Mouse (Mus musculus) ES-E14 (cell line): ENCODE results near the gene Phldb1. TPM values are rescaled to one million over a fixed set of nuclear protein-coding genes. Genes with fewer than 3 reads are reported as not detected.
A peak's percentile ranks its signal among the peaks of the same experiment; 100 is the strongest.

Source experiments
- DNase-seq: peaks from one replicate; pipeline ENCODE4 v3.0.0-alpha.2; 2013; ENCODE audit warnings: low read depth, low spot score
- H3K27ac ChIP-seq: 2 replicates; pipeline ENCODE4 v1.5.1; 2012; ENCODE audit warnings: low read depth, mild to moderate bottlenecking, low read length, moderate library complexity, mixed read lengths; ENCODE audit not compliant: poor library complexity, insufficient read depth, severe bottlenecking
- H3K36me3 ChIP-seq: 2 replicates; pipeline ENCODE4 v1.6.1; 2012; ENCODE audit warnings: mild to moderate bottlenecking, low read length, moderate library complexity, mixed read lengths; ENCODE audit not compliant: control insufficient read depth, poor library complexity, insufficient read depth, severe bottlenecking
- H3K4me1 ChIP-seq, 2 experiments: fragments of 150-350 bp in 1 of 2; sonication (generic) in 1 of 2; 2 replicates each; pipeline ENCODE4 v1.6.1; 2012; ENCODE audit warnings: low read length in 2 of 2, mild to moderate bottlenecking in 1 of 2, mixed read lengths in 1 of 2; ENCODE audit not compliant: control insufficient read depth in 2 of 2, insufficient read depth in 2 of 2, poor library complexity in 1 of 2
- H3K4me3 ChIP-seq, 2 experiments: fragments of 150-350 bp in 1 of 2; sonication (generic) in 1 of 2; 2 replicates each; pipeline ENCODE4 v1.5.1; 2012; ENCODE audit warnings: low read length in 2 of 2, low read depth in 1 of 2, mild to moderate bottlenecking in 1 of 2, mixed read lengths in 1 of 2; ENCODE audit not compliant: insufficient read depth in 1 of 2, poor library complexity in 1 of 2, severe bottlenecking in 1 of 2
- H3K9ac ChIP-seq: 2 replicates; pipeline ENCODE4 v1.6.1; 2012; ENCODE audit warnings: low read depth, mild to moderate bottlenecking, low read length, mixed read lengths; ENCODE audit not compliant: poor library complexity, insufficient read depth, severe bottlenecking
- H3K9me3 ChIP-seq: fragments of 150-350 bp; sonication (generic); 2 replicates; pipeline ENCODE4 v1.6.1; 2012; ENCODE audit warnings: low read depth, mild to moderate bottlenecking, low read length; ENCODE audit not compliant: control insufficient read depth, insufficient read depth
- CHD2 ChIP-seq: IDR thresholded peaks from 2 replicates; pipeline ENCODE4 v1.6.1; 2014; ENCODE audit warnings: mild to moderate bottlenecking, low read depth, low read length, inconsistent platforms
- HCFC1 ChIP-seq: IDR thresholded peaks from 2 replicates; pipeline ENCODE4 v1.6.1; 2012; ENCODE audit warnings: low read length, inconsistent platforms, borderline replicate concordance; ENCODE audit not compliant: insufficient read depth
- MAFK ChIP-seq: IDR thresholded peaks from 2 replicates; pipeline ENCODE4 v1.6.1; 2014; ENCODE audit warnings: mild to moderate bottlenecking, low read depth, low read length, inconsistent platforms; ENCODE audit not compliant: insufficient read depth
- ZC3H11A ChIP-seq: IDR thresholded peaks from 2 replicates; pipeline ENCODE4 v1.6.1; 2012; ENCODE audit warnings: low read depth, mild to moderate bottlenecking, inconsistent platforms, low read length, borderline replicate concordance
- ZNF384 ChIP-seq: IDR thresholded peaks from 2 replicates; pipeline ENCODE4 v1.6.1; 2012; ENCODE audit warnings: low read depth, low read length, inconsistent platforms
- in situ Hi-C, 2 experiments: fragments of 600-800 bp; cut with MboI; formaldehyde crosslinking; loops; one replicate each; pipeline ENCODE4 v1.15.1; 2025; ENCODE audit warnings: low sequenced_read_pairs in 2 of 2, inconsistent platforms in 1 of 2; ENCODE audit not compliant: unreplicated experiment in 2 of 2
- total RNA-seq: library from RNA; depleted of rRNA; stranded (reverse); fragments of 300-350 nt; gene quantifications from 2 replicates; pipeline ENCODE4 v1.2.3, GENCODE M21; 2012

The Phldb1 gene
- total RNA-seq, 1 experiment, result 44.0 TPM

- Histone ChIP-seq H3K27ac (no peak overlapping the region), H3K9ac (no peak overlapping the region), H3K4me1 (no peaks in the 10 kb centered on the region), H3K36me3 (no peaks in the 10 kb centered on the region), H3K4me3 (no peak overlapping the region), H3K9me3 (no peaks in the 10 kb centered on the region)
- in situ Hi-C loops, result no loop called here
- no peak for DNase-seq
- TF ChIP-seq HCFC1 (no peak), ZNF384 (no peak), ZC3H11A (no peak), MAFK (no peak), CHD2 (no peak)
These were observed 71.3 kb downstream of the Phldb1 start for GRCm38 (mm10) chr9:44663706-44664105.

DNA sequence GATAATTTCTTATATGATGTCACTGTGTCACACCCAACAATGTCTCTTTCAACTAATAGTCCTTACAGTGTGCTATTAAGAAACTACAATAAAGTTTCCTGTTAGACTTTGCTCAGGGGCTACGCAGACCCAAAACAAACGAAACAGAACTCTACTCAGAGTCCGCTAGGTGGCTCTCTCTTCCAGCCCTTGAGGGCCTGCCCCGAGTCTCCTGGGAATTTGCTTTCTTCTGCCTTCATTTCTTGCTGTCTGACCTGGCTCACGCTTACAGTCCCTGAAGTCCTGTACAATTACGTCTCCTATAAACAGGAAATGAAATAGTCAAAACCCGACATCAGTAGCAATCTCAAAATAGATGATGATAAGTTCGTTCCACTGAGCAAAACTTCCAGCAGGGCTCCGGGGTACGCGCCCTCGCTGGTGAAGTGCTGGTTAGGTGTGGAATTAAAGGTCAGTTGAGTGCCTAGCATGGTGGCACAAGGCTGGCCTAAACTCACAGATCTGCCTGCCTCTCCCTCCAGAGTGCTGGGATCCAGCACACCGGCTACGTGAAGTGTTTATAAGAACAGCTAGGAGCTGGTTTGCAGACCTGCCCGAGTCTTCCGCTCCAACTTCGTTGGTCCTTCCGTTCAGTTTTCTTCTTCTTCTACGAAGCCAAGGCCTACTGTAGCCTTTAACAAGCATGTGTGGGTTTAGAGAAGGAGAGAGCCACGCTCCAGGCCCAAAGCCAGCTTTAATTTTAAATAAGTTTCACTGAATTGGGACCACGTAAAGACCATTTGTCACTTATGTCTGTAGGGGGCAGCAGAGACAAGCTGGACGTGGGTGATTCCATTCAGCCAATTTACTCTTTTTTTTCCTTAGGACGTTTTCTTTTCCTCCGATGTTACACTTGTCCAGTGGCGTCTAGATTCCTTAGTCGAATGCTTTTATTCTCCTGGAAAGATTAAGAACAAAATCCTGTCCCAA, 79.6 kb downstream of the Phldb1 start:
- peak overlapping the region; percentile 20 to 38; a peak in 3 of 4 replicates for H3K4me3 ChIP-seq
- no peak overlapping the region for H3K27ac ChIP-seq
- H3K9ac ChIP-seq, result no peak overlapping the region; the same call in 1 of the 2 replicates
- H3K9me3 ChIP-seq, result no peaks in the 10 kb centered on the region
- in situ Hi-C loops, result loop anchor here in 1 of 2 experiments (10.0 kb wide), 1 partner anchor 201 kb away; the partner anchor contains the start of gene Upk2
- H3K36me3 ChIP-seq, result no peaks in the 10 kb centered on the region
- DNase-seq, result peak; percentile 55
- H3K4me1 ChIP-seq, result no peaks in the 10 kb centered on the region
- TF ChIP-seq HCFC1 (no peak), MAFK (no peak), CHD2 (no peak), ZC3H11A (peak; percentile 34; the same call in 1 of the 2 replicates), ZNF384 (peak; percentile 98)

DNA sequence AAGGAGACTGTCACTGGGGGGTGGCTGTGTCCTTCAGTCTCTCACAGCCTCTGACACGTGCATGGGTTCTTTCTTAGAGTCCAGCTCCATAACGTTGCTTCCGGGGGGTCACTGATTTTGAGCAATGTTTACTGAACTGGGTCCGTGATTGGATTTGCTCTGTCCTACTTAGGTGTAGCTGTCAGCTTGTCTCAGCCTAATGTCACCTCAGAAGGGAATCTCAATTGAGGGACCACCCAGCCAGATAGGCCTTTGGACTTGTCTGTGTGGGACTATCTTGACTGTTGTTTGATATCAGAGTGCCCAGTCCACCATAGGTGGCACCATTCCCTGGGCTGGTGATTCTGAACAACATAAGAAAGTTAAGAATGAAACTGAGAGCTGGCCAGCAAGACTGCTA, 81.1 kb downstream of the Phldb1 start:
- no peak overlapping the region for H3K9ac ChIP-seq
- no peaks in the 10 kb centered on the region for H3K4me1 ChIP-seq
- H3K36me3 ChIP-seq, result no peaks in the 10 kb centered on the region
- in situ Hi-C loops, result loop anchor here in 1 of 2 experiments (10.0 kb wide), 1 partner anchor 199 kb away; the partner anchor contains the start of gene Upk2
- no peaks in the 10 kb centered on the region for H3K9me3 ChIP-seq
- no peak for DNase-seq
- no peak overlapping the region for H3K27ac ChIP-seq
- TF ChIP-seq CHD2 (no peak), HCFC1 (no peak), ZNF384 (no peak), MAFK (no peak), ZC3H11A (no peak)
- H3K4me3 ChIP-seq, result no peak overlapping the region

DNA sequence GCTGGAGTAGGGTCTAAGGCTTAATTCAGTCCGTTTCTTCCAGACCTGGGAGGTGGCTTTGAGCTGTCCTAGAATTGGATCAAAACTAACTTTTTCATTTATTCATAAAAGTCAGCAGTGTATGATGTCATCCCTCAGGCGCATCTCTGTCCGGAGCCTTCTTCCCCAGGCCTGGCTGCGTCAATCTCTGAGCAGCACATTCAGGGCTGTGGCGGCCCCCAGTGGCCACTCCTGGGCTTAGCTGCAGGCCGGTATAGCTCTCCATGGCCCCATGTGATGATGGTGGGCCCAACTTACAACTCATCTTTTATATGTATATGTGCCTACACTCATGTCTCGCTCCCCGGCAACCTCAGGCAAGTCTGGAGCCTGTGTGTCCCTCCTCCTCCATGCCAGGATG, 83.0 kb downstream of the Phldb1 start:
- Histone ChIP-seq H3K27ac (no peak overlapping the region), H3K9me3 (no peaks in the 10 kb centered on the region), H3K9ac (no peak overlapping the region), H3K4me1 (no peaks in the 10 kb centered on the region), H3K36me3 (no peaks in the 10 kb centered on the region), H3K4me3 (no peak overlapping the region)
- TF ChIP-seq MAFK (no peak), HCFC1 (no peak), ZNF384 (no peak), ZC3H11A (peak; percentile 72; the same call in 1 of the 2 replicates), CHD2 (no peak)
- in situ Hi-C loops, result loop anchor here in 1 of 2 experiments (10.0 kb wide), 1 partner anchor 197 kb away; the partner anchor contains the start of gene Upk2
- DNase-seq, result peak; percentile 31
